Mouse (Mus musculus) MEL-GATA-1-ER (cell line): ENCODE data around the gene Pank3.
A peak's percentile ranks its signal among the peaks of the same experiment; 100 is the strongest.
"Not testable (repeated sequence)": the region's sequence is repeated elsewhere in the genome, so short reads cannot be mapped to it uniquely, and the experiment has no call there.

Source experiments
- DNase-seq: peaks from one replicate; pipeline ENCODE4 v3.0.0-alpha.2; 2012; ENCODE audit warnings: low read depth; ENCODE audit errors: extremely low read depth

The Pank3 gene

GRCm38 (mm10) chr11:35776452-35776851 lies 7.2 kb downstream of the Pank3 start:
- DNase-seq = no peak

- DNase-seq = no peak
These were observed 11.1 kb downstream of the Pank3 start for GRCm38 (mm10) chr11:35780336-35780735.

GRCm38 (mm10) chr11:35782444-35782843 lies 13.2 kb downstream of the Pank3 start:
- DNase-seq = no peak

GRCm38 (mm10) chr11:35783038-35783437 lies 13.8 kb downstream of the Pank3 start:
- DNase-seq = no peak

- DNase-seq = no peak
These were observed 14.7 kb downstream of the Pank3 start for GRCm38 (mm10) chr11:35784002-35784401.

- DNase-seq = no peak
These were observed 15.3 kb downstream of the Pank3 start for GRCm38 (mm10) chr11:35784537-35784936.

- DNase-seq = no peak
These were observed 19.2 kb downstream of the Pank3 start for GRCm38 (mm10) chr11:35788443-35788842.

- DNase-seq = not testable (repeated sequence)
These were observed 23.5 kb downstream of the Pank3 start for GRCm38 (mm10) chr11:35792800-35793199.

GRCm38 (mm10) chr11:35797751-35798494 lies 28.6 kb downstream of the Pank3 start:
- no peak for DNase-seq

GRCm38 (mm10) chr11:35798495-35798820 lies 29.2 kb downstream of the Pank3 start:
- DNase-seq = no peak

- DNase-seq = no peak
These were observed 29.6 kb downstream of the Pank3 start, which contains the start of gene Fbll1 for GRCm38 (mm10) chr11:35798874-35799273. Gene Fbll1 (minus strand): TSS chr11:35798884.

- no peak for DNase-seq
These were observed 32.0 kb downstream of the Pank3 start for GRCm38 (mm10) chr11:35801332-35801731.

- DNase-seq = no peak
These were observed 42.2 kb downstream of the Pank3 start for GRCm38 (mm10) chr11:35811458-35811857.

- no peak for DNase-seq
These were observed 47.0 kb downstream of the Pank3 start for GRCm38 (mm10) chr11:35816316-35816715.

- DNase-seq = no peak
These were observed 58.4 kb downstream of the Pank3 start for GRCm38 (mm10) chr11:35827714-35828113.

- DNase-seq = peak; percentile 85
These were observed 62.9 kb downstream of the Pank3 start for GRCm38 (mm10) chr11:35832139-35832538.

- DNase-seq = no peak
These were observed 64.0 kb downstream of the Pank3 start for GRCm38 (mm10) chr11:35833270-35833669.

- peak; percentile 85 for DNase-seq
These were observed 64.9 kb downstream of the Pank3 start, which contains the start of gene Rars for GRCm38 (mm10) chr11:35834022-35834760. Gene Rars (minus strand): TSS chr11:35834506.

- DNase-seq = no peak
These were observed 68.2 kb downstream of the Pank3 start for GRCm38 (mm10) chr11:35837156-35838126.

- DNase-seq = peak; percentile 67
These were observed 69.4 kb downstream of the Pank3 start for GRCm38 (mm10) chr11:35838345-35839338.
